Mouse (Mus musculus) liver, embryonic 14 days (tissue): Measurements from ENCODE around the gene Vmn1r16. TPM values are rescaled to one million over a fixed set of nuclear protein-coding genes. Genes with fewer than 3 reads are reported as not detected.

ENCODE experiments used
- polyA plus RNA-seq: library from polyadenylated mRNA; depleted of rRNA; stranded (reverse); fragments of >200 nt; gene quantifications from 2 replicates; pipeline ENCODE4 v1.2.3, GENCODE M21; 2012; rRNA removed

The Vmn1r16 gene
- not detected in 2 replicates for polyA plus RNA-seq

GRCm38 (mm10) chr6:57329394-57329793 is at the start of gene Vmn1r16:
Gene Vmn1r16, minus strand, starts transcription at chr6:57329494.

GRCm38 (mm10) chr6:57363627-57364026 is 34.3 kb upstream of the Vmn1r16 start, which contains the start of gene Vmn1r17:
Gene Vmn1r17, minus strand, starts transcription at chr6:57363727.

Other genes with a start within 250 kb of the Vmn1r16 start
- gene Vmn1r10, start 220.0 kb downstream of the Vmn1r16 start, polyA plus RNA-seq = not detected in 2 replicates
- gene Vmn1r11, start 196.0 kb downstream of the Vmn1r16 start, polyA plus RNA-seq = not detected in 2 replicates
- not detected in 2 replicates for gene Vmn1r12, start 172.6 kb downstream of the Vmn1r16 start, polyA plus RNA-seq
- gene Vmn1r13, start 126.2 kb downstream of the Vmn1r16 start, polyA plus RNA-seq = not detected in 2 replicates
- gene Vmn1r14, start 97.8 kb downstream of the Vmn1r16 start, polyA plus RNA-seq = not detected in 2 replicates
- not detected in 2 replicates for gene Vmn1r15, start 71.5 kb downstream of the Vmn1r16 start, polyA plus RNA-seq
- gene Vmn1r17, start 34.2 kb upstream of the Vmn1r16 start, polyA plus RNA-seq = not detected in 2 replicates
- not detected in 2 replicates for gene Vmn1r18, start 66.3 kb upstream of the Vmn1r16 start, polyA plus RNA-seq
- gene Vmn1r19, start 74.3 kb upstream of the Vmn1r16 start, polyA plus RNA-seq = not detected in 2 replicates
- not detected in 2 replicates for gene Vmn1r20, start 99.4 kb upstream of the Vmn1r16 start, polyA plus RNA-seq
- gene Ppm1k, start 206.0 kb upstream of the Vmn1r16 start, polyA plus RNA-seq = 2.2 and 2.4 TPM in 2 replicates